Mouse (Mus musculus) cerebellum, postnatal 10 days (tissue): ENCODE results near the gene Kcne2.

Experiments used
- DNase-seq, 2 experiments: peaks; one replicate each; pipeline ENCODE4 v3.0.0; 2021; ENCODE audit warnings: mixed read lengths in 2 of 2

Gene Kcne2

GRCm38 (mm10) chr16:92313953-92314741 lies 22.0 kb downstream of the Kcne2 start:
- DNase-seq = peak; percentile 69 to 82

DNA sequence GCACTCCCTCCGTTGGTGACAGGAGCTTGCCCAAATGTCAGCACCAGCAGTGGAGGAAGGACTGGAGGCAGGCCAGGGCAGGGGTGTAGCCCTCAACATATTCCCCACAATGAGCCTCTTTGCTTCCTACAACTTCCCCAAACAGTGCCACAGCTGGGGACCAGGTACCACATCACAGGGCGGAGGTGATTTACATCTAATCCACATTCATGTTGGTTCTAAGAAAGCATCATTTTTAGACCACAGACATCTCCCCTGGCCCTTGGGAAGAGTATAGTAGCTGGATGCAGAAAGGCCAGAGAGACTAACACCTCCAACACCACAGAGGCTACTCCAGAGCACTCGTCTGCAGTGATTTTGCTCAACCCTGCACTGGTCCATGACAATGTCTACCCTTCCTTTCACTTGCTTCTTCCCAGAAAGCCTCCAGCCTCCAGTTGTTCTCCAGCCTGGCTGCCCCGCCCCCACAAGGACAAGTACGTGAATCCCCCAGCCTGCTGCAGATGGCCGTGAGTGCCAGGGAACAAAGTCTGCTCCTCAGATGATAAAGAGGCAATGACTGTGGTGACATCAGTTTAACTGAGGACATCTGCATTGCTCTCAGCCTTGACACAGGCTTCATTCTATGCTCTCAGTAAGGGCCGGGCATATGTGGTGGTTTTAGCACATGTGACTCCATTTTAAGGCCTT lies 24.0 kb downstream of the Kcne2 start:
- DNase-seq = no peak

DNA sequence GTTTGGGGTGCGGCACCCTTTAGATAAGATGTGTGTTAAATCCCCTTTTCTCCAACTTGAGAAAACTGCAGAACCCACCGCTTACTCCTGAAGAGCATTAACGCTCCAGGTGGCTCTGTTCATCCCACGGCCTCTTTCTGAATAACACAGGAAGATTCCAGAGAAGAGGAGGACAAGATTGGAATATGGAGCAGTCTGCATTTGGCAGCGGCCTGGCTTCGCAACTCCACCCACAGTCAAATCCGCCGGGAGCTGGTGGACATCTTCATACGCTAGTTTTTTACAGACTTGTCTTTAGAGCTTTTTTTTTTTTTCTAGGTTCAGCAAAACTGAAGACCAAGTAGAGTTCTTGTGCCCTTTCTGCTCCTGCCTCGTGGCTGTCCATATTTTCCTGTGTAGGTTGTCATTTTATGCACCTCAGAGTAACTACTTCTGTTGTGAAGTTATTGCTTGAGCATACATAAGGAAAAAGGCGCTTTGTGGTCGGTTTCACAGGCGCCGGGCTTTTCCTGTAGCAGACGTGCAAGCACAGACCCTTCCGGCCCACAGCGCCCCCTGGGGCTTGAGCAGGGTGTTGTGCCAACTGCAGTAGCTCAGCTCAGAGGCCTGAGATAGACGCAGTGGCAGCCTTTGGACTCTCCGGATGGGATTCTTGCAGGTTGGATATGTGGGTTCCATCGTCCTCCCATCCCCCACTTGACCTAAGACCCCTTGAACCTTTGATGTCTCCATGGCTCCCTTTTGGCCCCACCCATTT lies 27.3 kb downstream of the Kcne2 start:
- DNase-seq = peak; percentile 75 to 79

GRCm38 (mm10) chr16:92320361-92320760 lies 28.2 kb downstream of the Kcne2 start:
- DNase-seq = no peak

DNA sequence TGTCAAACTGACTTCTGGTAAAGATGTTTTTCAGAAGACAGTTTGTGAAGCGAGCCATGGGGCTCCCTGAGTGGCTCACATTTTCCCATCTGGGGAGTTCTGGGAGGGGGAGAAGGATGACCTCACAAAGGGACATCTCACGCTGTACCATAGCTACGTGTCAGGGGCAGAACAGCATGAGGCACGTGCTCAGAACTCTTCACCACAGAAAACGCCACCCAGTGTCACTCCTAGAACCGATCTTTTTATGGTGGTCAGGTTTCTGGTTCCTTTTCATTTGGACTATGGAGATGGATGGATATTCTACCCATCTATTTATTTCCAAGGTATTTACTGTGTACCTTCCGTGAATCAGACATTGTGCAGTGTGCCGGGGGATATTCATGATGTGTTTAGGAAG lies 29.2 kb downstream of the Kcne2 start, which contains the start of gene Fam243:
Fam243 (minus strand) TSS at position 101 of the 400 bp plus-strand sequence.
- no peak for DNase-seq

DNA sequence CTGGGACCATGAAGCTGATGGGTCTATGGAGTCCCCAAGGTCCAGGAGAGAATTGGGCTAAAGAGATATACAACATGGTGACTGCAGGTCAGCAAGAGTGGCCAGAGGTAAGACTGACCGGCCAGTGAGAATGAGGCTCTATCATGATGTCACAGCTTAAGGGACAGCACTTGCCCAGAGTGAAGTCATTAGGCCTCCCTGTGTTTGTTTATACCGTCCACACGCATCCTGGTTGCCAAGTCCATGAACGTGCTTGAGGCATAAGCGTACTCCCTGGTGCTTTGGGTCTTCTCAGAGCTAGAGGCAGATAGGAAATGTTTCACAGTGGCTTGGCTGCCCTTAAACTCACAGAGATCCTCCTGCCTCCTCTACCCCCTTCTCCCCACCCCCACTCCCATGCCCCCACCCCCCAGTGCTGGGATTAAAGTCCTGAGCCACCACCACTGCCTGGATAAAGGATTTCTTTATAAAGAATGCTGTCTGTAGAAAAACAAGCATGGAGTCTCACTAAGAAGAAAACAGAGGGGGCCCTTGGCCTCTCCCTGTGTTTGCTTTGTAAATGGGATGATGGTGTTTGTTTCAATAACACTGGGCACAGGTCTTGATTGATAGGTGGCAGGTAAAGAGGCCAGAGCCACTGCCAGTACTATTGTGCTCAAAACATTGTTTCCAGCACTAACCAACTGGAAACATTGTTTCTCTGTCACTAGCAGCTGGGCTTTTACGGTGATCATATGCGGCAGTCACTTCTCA lies 32.3 kb downstream of the Kcne2 start:
- no peak for DNase-seq

- DNase-seq = no peak
Measured at GRCm38 (mm10) chr16:92325062-92325406, 32.8 kb downstream of the Kcne2 start.

GRCm38 (mm10) chr16:92327911-92328310 lies 35.7 kb downstream of the Kcne2 start:
- peak; percentile 51 to 60 for DNase-seq

GRCm38 (mm10) chr16:92330966-92331365 lies 38.8 kb downstream of the Kcne2 start:
- peak; percentile 66 to 72 for DNase-seq

- DNase-seq = no peak
Measured at GRCm38 (mm10) chr16:92334600-92334999, 42.4 kb downstream of the Kcne2 start.

DNA sequence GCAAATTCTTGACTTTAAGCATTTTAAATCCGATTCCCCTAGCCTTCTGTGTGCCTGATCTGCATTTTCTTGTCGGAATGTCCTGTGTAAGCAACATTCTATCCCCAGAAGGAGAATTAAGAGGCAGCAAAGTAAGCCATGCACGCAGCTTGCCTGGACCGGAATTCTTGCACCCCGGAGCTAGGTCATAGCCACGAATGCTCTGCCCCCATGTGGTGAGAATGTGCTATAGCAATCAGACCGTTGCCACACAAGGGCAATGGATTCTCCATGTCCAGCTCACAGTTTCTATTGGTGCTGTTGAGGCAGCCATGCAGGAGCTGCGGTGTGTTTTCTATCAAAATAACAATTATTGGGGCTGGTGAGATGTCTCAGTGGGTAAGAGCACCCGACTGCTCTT lies 44.1 kb downstream of the Kcne2 start:
- peak; percentile 90 to 92 for DNase-seq

DNA sequence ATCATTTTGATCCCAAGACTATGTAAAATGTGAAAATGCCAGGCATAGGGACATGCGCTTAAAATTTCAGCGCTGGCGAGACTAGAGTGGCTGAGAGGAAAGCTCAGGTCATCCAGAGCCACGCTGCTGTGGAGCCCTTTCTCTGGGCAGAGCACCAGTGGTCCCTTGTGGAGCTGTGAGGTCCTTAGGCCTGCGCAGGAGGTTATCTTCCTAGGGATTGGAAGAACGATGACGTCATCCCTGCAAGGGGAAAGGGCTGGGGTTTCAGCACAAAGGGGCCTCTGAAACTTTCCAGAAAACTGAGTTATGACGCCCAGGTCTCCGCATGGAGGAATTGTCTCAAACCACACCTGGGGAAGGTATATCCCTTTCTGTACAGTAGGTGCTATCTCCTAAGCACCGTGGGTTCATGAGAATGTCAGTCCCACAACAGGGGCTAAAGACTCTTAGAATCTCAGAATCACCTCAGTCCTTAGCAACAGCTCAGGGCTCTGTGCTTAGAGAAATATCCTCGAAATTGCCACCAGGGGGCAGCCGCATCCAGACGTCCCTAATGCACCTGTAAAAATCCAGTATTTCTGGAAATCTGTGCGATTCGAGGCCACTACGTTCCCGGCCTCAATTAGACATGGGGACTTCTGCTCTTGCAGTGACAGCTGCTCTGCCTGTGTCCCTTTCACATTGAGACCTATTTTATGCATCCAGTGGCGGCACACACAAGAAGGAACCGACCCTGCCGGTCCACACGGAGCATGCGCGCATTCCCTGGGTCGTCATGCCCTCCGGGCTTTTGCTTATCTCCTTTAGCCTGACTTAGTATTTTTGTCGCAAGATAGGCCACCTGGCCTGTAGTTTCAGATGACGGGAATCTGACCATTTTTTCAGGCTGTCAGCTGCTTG lies 48.7 kb downstream of the Kcne2 start:
- DNase-seq = peak; percentile 88 to 92

- no peak for DNase-seq
Measured at GRCm38 (mm10) chr16:92345177-92345576, 53.0 kb downstream of the Kcne2 start.

- DNase-seq = peak; percentile 67 to 73
Measured at GRCm38 (mm10) chr16:92346297-92346916, 54.2 kb downstream of the Kcne2 start.
